In genomic region chr8:117019323-117020275, GRCm38 (mm10) we compare ENCODE assay signal across 8 mouse cellular contexts. TPM values are rescaled to one million over a fixed set of nuclear protein-coding genes. Genes with fewer than 3 reads are reported as not detected.
DNase-seq lines count a peak whose midpoint lies in the region.
"Had no signal": no experiment of that assay in that cellular context is flagged by ENCODE, and none has a peak within 500 bp of the region (broad histone marks: within the 10 kb centered on the region; RNA-seq: fewer than 3 reads in every experiment).

No protein-coding gene starts in this region.

- DNase-seq in left cerebral cortex, postnatal 14 days (ENCODE audit: low spot score in 2 of 2): peak; percentile 54 to 69
- no peak for DNase-seq in left cerebral cortex, adult 11 months (ENCODE audit: low spot score)
- peak; percentile 66 for DNase-seq in brain, embryonic 18.5 days (ENCODE audit: low read depth, low spot score)
- DNase-seq in layer of hippocampus, adult 18-20 months (ENCODE audit: low spot score in 2 of 2): peak; percentile 32 to 44
- peak; percentile 38 for DNase-seq in right cerebral cortex, postnatal 25 days
- DNase-seq in gastrocnemius, postnatal 4 days (ENCODE audit: low spot score in 2 of 2): no peak
- DNase-seq in heart, adult 18-20 months: no peak
- DNase-seq: cerebellum, adult 11-12 months had no signal

- intact Hi-C loops in left cerebral cortex, postnatal 14 days (cut with DNase I): no loop called here

RNA-seq across cellular contexts. Expression of gene Gcsh, which starts 26.3 kb away (rescaled TPM):
- total RNA-seq in left cerebral cortex, postnatal 14 days (2021): 10 to 100 TPM; 37.6 to 41.1 TPM
- 10 to 100 TPM; 43.9 to 50.1 TPM for total RNA-seq in layer of hippocampus, adult 18-20 months (2021)
- 10 to 100 TPM; 40.1 to 41.6 TPM for total RNA-seq in gastrocnemius, postnatal 4 days (2021)
- 10 to 100 TPM; 62.1 to 63.3 TPM for total RNA-seq in heart, adult 18-20 months (2021)

RNA-seq across cellular contexts. Expression of gene 1700030J22Rik, which starts 40.8 kb away (rescaled TPM):
- total RNA-seq in left cerebral cortex, postnatal 14 days (2021): 10 to 100 TPM; 13.8 to 14.7 TPM
- 10 to 100 TPM in 1 of 2 experiments, 1 to 10 TPM in 1; 9.1 to 10.4 TPM for total RNA-seq in layer of hippocampus, adult 18-20 months (2021)
- total RNA-seq in gastrocnemius, postnatal 4 days (2021): under 1 TPM; 0.18 to 0.34 TPM
- under 1 TPM; 0.42 to 0.49 TPM for total RNA-seq in heart, adult 18-20 months (2021)

Comparison
In these comparisons a context has a peak if more than half of its experiments do, and no peak if none do; other contexts are left out.
1. DNase-seq: peak in left cerebral cortex, postnatal 14 days (2 of 2), brain, embryonic 18.5 days (single experiment), layer of hippocampus, adult 18-20 months (2 of 2) and right cerebral cortex, postnatal 25 days (single experiment); none in left cerebral cortex, adult 11 months (single experiment), gastrocnemius, postnatal 4 days (0 of 2) and heart, adult 18-20 months (0 of 2).
2. RNA of gene 1700030J22Rik, which starts 40.8 kb away (total RNA-seq): 13.8 to 14.7 TPM in left cerebral cortex, postnatal 14 days and 9.1 to 10.4 TPM in layer of hippocampus, adult 18-20 months; 0.42 to 0.49 TPM in heart, adult 18-20 months and 0.18 to 0.34 TPM in gastrocnemius, postnatal 4 days; every median in the first group is over 4 times any median in the second.